Mouse (Mus musculus): ENCODE results near the gene Cbfa2t2. TPM values are rescaled to one million over a fixed set of nuclear protein-coding genes. Genes with fewer than 3 reads are reported as not detected.

Cbfa2t2 gene
- total and polyA plus RNA-seq, 2 experiments: 4.3 to 7.3 TPM

- no peak overlapping the region for H3K9ac ChIP-seq (ENCODE audit: low read depth, low read length)
- TF ChIP-seq POLR2A (IDR thresholded peaks at IDR 0.05; ENCODE audit: extremely low read depth, insufficient read depth, low read length) (no peak), CTCF (IDR thresholded peaks at IDR 0.05; ENCODE audit: low read depth, low read length) (no peak)
- no peak overlapping the region; the same call in 1 of the 2 replicates for H3K4me3 ChIP-seq (ENCODE audit: insufficient read depth, low read depth, low read length)
- 0 out of 2 replicates have a peak, but pooled peaks cover 2% of the 10 kb centered on the region for H3K4me1 ChIP-seq (ENCODE audit: control insufficient read depth, insufficient read depth, low read length)
- H3K27me3 ChIP-seq (ENCODE audit: control insufficient read depth, insufficient read depth, low read length): no peaks in the 10 kb centered on the region
- H3K36me3 ChIP-seq (ENCODE audit: control insufficient read depth, insufficient read depth, low read length): no peaks in the 10 kb centered on the region
- DNase-seq (ENCODE audit: extremely low read depth, low read depth, low spot score): no peak
- no peak overlapping the region for H3K27ac ChIP-seq (replicated peaks; ENCODE audit: insufficient read depth, low read depth, low read length)
- 50% methylated on average over 25 of the region's 25 CpGs for WGBS
- no peaks in the 10 kb centered on the region for H3K79me2 ChIP-seq (ENCODE audit: control insufficient read depth, insufficient read depth, low read length)
Measured at GRCm38 (mm10) chr2:154426188-154426904, 9.9 kb upstream of the Cbfa2t2 start.

GRCm38 (mm10) chr2:154426905-154427852 is 9.1 kb upstream of the Cbfa2t2 start:
- no peaks in the 10 kb centered on the region for H3K36me3 ChIP-seq (ENCODE audit: control insufficient read depth, insufficient read depth, low read length)
- H3K4me1 ChIP-seq (ENCODE audit: control insufficient read depth, insufficient read depth, low read length): 0 out of 2 replicates have a peak, but pooled peaks cover 2% of the 10 kb centered on the region
- H3K27me3 ChIP-seq (ENCODE audit: control insufficient read depth, insufficient read depth, low read length): no peaks in the 10 kb centered on the region
- H3K79me2 ChIP-seq (ENCODE audit: control insufficient read depth, insufficient read depth, low read length): no peaks in the 10 kb centered on the region
- WGBS: 79% methylated on average over 11 of the region's 11 CpGs
- no peak overlapping the region for H3K4me3 ChIP-seq (ENCODE audit: insufficient read depth, low read depth, low read length)
- H3K27ac ChIP-seq (replicated peaks; ENCODE audit: insufficient read depth, low read depth, low read length): no peak overlapping the region
- TF ChIP-seq CTCF (IDR thresholded peaks at IDR 0.05; ENCODE audit: low read depth, low read length) (no peak), POLR2A (IDR thresholded peaks at IDR 0.05; ENCODE audit: extremely low read depth, insufficient read depth, low read length) (no peak)
- DNase-seq (ENCODE audit: extremely low read depth, low read depth, low spot score): no peak
- no peak overlapping the region for H3K9ac ChIP-seq (ENCODE audit: low read depth, low read length)

GRCm38 (mm10) chr2:154427853-154428360 is 8.4 kb upstream of the Cbfa2t2 start:
- no peaks in the 10 kb centered on the region for H3K79me2 ChIP-seq (ENCODE audit: control insufficient read depth, insufficient read depth, low read length)
- H3K27me3 ChIP-seq (ENCODE audit: control insufficient read depth, insufficient read depth, low read length): no peaks in the 10 kb centered on the region
- DNase-seq (ENCODE audit: extremely low read depth, low read depth, low spot score): no peak
- H3K4me1 ChIP-seq (ENCODE audit: control insufficient read depth, insufficient read depth, low read length): 0 out of 2 replicates have a peak, but pooled peaks cover 2% of the 10 kb centered on the region
- H3K36me3 ChIP-seq (ENCODE audit: control insufficient read depth, insufficient read depth, low read length): no peaks in the 10 kb centered on the region
- no peak overlapping the region for H3K27ac ChIP-seq (replicated peaks; ENCODE audit: insufficient read depth, low read depth, low read length)
- H3K9ac ChIP-seq (ENCODE audit: low read depth, low read length): no peak overlapping the region
- H3K4me3 ChIP-seq (ENCODE audit: insufficient read depth, low read depth, low read length): no peak overlapping the region
- TF ChIP-seq POLR2A (IDR thresholded peaks at IDR 0.05; ENCODE audit: extremely low read depth, insufficient read depth, low read length) (no peak), CTCF (IDR thresholded peaks at IDR 0.05; ENCODE audit: low read depth, low read length) (no peak)
- WGBS: 31% methylated on average over 17 of the region's 17 CpGs

GRCm38 (mm10) chr2:154430566-154430965 is 5.7 kb upstream of the Cbfa2t2 start:
- no peak overlapping the region for H3K27ac ChIP-seq (replicated peaks; ENCODE audit: insufficient read depth, low read depth, low read length)
- H3K36me3 ChIP-seq (ENCODE audit: control insufficient read depth, insufficient read depth, low read length): no peaks in the 10 kb centered on the region
- H3K79me2 ChIP-seq (ENCODE audit: control insufficient read depth, insufficient read depth, low read length): no peaks in the 10 kb centered on the region
- DNase-seq (ENCODE audit: extremely low read depth, low read depth, low spot score): no peak
- 99% methylated on average over 2 of the region's 2 CpGs for WGBS
- H3K9ac ChIP-seq (ENCODE audit: low read depth, low read length): no peak overlapping the region
- TF ChIP-seq CTCF (IDR thresholded peaks at IDR 0.05; ENCODE audit: low read depth, low read length) (no peak), POLR2A (IDR thresholded peaks at IDR 0.05; ENCODE audit: extremely low read depth, insufficient read depth, low read length) (no peak)
- H3K27me3 ChIP-seq (ENCODE audit: control insufficient read depth, insufficient read depth, low read length): no peaks in the 10 kb centered on the region
- no peak overlapping the region for H3K4me3 ChIP-seq (ENCODE audit: insufficient read depth, low read depth, low read length)
- H3K4me1 ChIP-seq (ENCODE audit: control insufficient read depth, insufficient read depth, low read length): 0 out of 2 replicates have a peak, but pooled peaks cover 2% of the 10 kb centered on the region

- DNase-seq (ENCODE audit: extremely low read depth, low read depth, low spot score): peak; percentile 75
- Histone ChIP-seq H3K27ac (replicated peaks; ENCODE audit: insufficient read depth, low read depth, low read length) (no peak overlapping the region), H3K9ac (ENCODE audit: low read depth, low read length) (no peak overlapping the region), H3K36me3 (ENCODE audit: control insufficient read depth, insufficient read depth, low read length) (no peaks in the 10 kb centered on the region), H3K4me3 (ENCODE audit: insufficient read depth, low read depth, low read length) (no peak overlapping the region), H3K27me3 (ENCODE audit: control insufficient read depth, insufficient read depth, low read length) (no peaks in the 10 kb centered on the region), H3K4me1 (ENCODE audit: control insufficient read depth, insufficient read depth, low read length) (peaks cover 6% of the 10 kb centered on the region; the same call in 1 of the 2 replicates), H3K79me2 (ENCODE audit: control insufficient read depth, insufficient read depth, low read length) (peaks cover 3% of the 10 kb centered on the region; the same call in 1 of the 2 replicates)
- 34% methylated on average over 2 of the region's 2 CpGs for WGBS
- TF ChIP-seq POLR2A (IDR thresholded peaks at IDR 0.05; ENCODE audit: extremely low read depth, insufficient read depth, low read length) (no peak), CTCF (IDR thresholded peaks at IDR 0.05; ENCODE audit: low read depth, low read length) (no peak)
Measured at GRCm38 (mm10) chr2:154432696-154433095, 3.6 kb upstream of the Cbfa2t2 start.

Measured in liver, adult 2 months (tissue).